Mouse (Mus musculus): ENCODE measurements around the gene C1qbp.

C1qbp gene

DNA sequence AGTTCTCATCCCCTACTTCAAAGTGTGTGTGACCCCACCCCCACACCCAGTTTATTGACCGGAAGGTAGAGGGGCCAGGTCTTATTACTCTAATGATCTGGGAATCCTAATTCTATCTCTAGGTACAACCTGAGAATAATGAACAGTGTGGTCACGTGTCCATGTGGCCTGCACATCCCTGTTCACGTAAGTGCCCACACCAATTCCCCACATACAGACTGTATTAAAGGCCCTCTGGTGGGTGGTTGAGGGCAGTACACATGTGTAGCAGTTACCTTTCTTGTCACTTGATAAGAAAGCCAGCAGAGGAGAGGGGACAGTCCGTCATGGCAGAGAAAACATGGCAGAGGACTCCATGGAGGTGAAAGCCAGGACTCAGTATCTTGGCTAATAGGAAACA, 8.9 kb downstream of the C1qbp start:
- DNase-seq (ENCODE audit: low spot score) = no peak

DNA sequence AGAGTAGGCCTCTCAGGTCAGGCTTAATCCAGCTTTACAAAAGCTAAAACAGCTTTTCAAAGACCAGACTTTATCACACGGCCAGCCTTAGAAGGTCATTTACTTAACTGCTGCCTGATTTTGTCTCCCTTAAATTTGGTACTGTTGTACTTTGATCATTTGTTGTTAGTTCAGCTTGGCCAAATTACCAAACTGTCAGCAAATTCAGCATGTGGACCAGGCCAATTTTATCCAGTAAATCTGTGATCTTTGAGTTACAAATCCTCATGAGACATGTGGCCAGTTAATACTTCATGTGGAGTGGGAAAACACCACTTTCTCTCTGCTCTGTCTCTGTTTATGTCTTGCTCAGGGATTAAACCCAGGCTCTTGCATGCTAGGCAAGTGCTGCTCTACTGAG, 10.2 kb downstream of the C1qbp start:
- DNase-seq (ENCODE audit: low spot score) = no peak

DNA sequence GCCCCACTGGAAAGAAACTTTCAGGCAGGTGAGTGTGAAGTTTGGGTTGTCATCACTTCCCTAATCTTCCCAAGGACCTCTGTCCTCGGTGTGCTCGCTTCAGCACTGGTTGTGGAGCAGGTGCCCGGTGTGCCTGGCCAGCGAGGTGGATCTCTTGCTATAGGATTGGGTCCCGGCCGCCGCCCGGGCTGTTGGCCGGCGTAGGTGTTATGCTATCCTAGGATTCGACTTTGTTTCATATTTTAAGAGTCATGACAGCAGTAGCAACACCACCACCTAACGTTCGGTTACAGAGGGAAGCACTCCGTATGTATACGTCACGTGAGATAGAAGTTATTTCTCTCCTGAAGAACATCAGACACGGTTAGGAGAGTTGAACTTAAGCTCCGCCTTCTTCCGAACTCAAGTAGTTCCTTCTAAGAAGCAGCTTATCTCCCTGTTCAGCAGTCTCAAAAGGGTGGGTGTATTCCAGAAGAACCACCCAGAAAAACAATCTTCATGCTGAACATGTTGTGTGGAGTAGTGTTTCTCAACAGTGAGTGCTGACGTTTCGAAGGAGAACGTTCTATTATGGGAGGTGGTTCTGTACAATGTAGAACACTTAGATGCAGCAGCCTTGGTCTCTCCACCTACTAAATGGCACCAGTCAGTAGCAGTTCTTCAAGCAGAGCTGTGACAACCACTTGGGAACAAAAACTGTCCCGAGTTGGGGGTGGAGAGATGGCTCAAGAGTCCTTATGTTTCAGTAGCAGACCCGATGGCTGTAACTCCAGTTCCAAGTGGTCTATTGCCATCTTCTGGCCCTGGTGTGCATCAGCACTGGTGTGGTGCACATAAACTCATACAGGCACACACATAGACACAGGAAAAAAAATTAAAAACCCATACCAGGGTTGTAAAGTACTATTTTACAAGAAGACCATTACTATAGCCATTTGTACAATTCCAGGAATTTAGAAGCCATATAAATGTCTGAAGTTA, 12.0 kb downstream of the C1qbp start:
- DNase-seq (ENCODE audit: low spot score) = no peak

DNA sequence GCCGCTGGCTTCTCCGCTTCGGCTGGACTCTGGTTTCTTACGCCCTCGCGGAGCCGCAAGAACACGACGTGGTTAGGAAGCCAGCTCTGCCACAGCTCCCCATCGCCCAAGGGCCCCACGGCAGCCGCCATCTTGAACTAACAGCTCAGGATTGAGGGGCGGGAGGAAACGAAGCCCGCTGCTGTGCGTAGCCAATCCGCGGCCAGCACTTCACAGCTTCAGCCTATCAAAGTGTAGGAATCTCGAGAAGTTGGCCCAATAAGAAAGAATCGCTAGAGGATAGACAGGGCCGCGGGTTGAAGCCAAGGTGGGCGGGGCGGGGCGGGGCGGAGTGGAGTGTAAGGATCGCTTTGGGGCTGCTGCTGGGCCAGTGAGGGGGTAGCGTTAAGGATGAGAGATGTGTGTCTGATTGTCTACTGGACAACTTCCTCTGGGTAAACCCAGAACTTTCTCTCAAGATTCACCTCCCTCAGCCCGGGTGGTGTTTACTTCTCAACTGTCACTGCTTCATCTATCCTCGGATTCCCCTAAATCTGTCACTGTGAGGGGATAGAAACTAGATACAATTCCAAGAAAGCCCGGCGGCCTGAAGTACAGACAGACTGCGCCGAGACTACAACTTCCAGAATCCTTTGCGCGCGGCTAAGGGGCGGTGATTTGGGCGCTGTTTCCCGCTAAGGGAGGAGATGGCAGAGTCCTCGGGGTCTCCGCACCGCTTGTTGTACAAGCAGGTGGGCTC, 12.8 kb downstream of the C1qbp start, which contains the start of the genes Nup88 and Rpain:
Nup88 (minus strand) TSS at position 153 of the 739 bp plus-strand sequence.
Rpain (plus strand) TSS at position 393 of the 739 bp plus-strand sequence.
- peak; percentile 80 for DNase-seq (ENCODE audit: low spot score)

DNA sequence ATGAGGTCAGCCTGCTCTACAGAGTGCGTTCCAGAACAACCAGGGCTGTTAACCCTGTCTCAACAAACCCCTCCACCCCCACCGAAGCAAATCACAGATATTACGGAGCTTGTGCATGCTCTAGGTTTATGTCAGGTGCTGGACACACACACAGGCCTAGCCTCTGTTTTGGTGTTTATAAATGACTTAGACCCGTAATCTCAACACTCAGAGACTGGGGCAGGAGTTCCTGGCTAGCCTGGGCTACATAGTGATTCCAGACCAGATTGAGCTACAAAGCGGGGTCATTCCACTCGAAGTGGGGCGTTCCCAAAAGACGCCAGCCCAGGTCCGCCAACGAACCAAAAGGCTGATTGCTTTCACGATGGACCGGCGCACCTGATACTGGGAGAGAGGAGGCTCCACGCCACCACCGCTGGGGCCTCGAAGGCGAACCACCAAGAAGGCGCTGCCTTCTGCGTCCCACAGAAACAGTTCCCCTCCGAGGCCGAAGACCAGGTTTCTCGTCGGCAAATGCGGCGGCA, 13.5 kb downstream of the C1qbp start:
- no peak for DNase-seq (ENCODE audit: low spot score)

DNA sequence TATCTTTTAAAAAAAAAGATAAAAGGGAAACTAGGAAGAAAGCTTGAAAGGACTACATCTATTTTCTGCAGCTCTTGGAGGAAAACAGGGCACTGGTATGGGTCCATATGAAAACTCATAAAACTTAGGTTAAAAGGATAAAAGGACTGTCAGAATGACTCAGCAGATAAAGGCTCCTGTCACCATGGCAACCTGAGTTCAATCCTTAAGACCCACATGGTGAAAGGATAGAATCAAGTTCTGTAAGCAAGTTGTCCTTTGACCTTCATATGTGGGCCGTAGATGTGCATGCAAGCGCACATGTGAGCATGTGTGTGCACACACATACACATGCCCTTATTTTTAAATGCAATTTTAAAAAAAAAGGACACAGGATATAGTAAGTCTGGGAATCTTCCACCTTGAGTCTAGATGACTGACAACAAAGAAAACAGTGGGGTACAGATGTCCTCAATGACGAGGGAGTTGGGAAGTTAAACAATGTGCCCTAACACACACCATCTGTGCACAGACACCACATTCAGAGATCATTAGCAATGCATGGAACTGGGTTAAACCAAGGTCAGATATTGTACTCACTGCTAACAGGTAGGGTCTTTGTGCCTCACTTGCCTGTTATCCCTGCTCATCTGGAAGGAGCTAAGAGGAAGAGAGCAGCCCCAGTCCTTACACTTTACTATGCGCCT, 18.5 kb downstream of the C1qbp start:
- no peak for DNase-seq (ENCODE audit: low spot score)

DNA sequence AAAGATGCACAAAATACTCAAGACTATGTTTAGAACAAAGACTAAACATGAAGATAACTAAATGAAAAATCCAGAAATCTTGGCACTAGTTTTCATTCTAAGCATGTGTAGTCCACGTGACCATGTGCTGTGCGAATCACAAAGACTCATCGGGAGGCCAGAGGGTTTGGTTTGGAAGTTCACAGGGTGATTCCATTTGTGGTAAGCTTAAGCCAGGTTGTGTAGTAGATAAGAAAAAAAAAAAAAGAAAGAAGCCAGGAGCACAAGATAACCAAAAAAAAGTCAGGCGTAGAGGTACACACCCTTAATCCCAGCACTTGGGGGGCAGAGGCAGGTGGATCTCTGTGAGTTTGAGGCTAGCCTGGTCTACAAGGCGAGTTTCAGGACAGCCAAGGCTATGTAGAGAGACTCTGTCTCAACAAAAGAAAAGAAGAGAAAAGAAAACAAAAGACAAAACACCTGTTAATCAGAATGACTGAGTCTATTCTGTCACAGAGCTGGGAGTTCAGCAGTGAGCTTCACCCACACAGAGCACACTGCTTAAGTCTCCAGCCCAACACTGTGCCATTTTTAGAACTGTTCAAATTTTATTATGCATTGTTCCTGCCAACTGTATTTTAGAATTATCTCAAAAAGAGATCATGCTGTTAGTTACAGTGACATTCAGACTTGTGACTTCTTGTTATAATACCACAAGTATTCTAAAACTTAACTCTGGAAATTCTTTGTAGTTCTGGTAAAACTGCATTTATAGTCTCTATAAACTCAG, 21.9 kb downstream of the C1qbp start:
- no peak for DNase-seq (ENCODE audit: low spot score)

DNA sequence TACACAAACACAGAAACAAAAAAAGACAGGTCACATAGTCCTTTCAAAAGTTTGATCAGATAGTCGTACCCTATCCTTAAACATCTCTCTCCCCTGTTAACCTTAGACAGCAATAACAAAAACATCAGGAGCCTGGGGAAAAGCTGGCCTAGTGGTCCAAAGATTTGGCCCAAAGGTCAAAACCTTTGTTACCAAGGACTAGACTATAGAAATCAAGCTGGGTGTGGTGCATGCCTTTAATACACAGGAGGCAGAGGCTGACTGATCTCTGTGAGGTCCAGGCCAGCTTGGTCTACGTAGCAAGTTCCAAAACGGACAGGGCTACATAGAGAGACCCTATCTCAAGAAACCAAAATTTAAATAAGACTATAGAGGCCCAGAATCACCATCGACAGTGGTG, 28.1 kb downstream of the C1qbp start:
- no peak for DNase-seq (ENCODE audit: low spot score)

DNA sequence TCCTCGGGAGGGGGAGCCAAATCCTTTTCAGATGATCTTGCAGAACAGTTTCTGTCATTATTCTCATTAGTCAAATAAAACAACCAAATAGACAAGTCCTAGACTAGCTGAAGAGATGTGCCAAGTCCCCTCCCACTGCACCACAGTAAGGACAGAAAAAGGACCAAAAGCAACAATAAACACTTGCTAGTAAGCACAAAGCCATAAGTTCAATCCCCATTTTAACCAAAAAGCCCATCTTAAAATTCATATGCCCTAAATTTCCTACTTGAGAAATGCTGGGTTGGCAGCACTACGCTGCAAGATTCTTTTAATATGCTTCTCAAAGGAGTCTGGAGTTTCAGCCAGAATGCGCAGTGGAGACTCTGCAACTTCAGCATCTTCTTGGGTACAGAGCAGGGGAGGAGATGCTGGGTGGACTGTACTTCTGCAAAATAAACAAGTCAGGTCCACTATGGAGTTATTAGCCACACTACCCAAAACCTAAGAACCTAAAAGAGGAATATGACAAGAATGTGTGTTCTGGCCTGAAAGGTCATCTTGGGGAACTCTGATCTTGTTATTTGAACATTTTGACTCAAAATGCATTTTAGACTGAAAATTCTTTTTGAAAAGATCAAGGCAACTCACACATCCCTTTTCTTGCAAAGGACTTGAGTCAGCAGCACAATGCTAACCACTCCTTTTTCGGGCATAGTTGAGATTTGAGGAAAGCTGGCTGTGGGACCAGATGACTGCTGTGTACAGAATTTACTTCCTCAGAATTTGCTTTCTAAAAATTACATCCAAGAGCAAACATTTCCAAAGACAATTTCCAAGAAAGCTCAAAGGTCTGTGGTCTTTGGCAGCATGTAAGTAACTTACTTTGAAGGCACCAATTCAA, 37.6 kb downstream of the C1qbp start:
- DNase-seq (ENCODE audit: low spot score) = no peak

DNA sequence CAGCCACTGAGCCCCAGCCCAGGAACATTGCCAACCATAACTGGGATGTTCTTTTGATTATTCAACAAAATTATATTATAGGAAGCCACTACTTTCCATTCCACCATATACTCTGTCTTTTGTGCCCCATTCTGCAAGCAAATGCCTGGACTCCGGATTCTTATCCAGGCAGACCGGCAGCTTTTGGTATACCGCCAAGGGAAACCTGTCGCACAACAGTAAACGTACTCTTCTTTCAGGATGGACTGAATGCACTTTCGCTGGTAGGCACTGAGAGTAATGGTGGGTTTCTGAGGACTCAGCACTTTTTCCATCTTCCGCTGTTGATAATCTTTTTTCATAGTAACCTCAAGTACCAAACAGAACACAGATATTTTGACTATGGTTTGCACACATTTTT, 39.2 kb downstream of the C1qbp start:
- DNase-seq (ENCODE audit: low spot score) = no peak

DNA sequence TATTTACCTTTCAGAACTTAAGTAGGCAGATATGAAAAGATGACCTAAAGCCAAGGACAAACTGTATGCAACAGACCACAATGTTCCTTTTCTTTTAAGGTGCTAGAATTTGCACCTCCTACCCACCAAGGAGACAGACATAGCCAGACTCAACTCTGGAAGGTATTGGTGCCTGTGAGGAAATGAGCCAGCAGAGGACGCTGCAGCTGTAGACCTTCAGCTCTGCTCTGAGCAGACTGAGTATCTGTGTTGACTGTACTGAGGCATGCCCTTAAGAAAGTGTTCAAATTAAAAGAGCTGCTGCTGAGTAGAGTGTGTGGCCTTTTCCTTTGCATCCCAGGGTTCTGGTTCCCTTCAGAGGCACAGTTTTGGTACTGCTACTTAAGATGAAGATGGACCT, 40.2 kb downstream of the C1qbp start:
- DNase-seq (ENCODE audit: low spot score) = no peak

DNA sequence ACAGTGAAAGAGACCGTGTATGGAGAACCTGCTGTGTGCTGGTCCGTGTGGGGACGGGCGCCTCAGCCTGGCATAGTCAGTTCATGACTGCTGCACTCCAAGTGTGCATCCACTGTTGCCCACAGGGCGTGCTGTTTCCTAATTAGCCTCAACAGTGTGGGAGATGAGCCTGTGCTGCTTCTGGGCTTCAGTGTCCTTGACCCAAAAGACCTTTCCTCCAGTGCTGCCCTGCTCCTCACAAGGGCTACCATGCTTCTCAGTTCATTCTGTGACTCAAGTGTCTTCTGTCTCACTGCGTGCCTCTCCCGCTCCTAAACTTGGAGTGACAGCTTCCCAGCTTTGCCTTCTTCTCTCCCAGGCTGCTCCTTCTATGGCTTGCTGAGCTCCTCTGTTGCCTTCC, 47.5 kb downstream of the C1qbp start:
- no peak for DNase-seq (ENCODE audit: low spot score)

DNA sequence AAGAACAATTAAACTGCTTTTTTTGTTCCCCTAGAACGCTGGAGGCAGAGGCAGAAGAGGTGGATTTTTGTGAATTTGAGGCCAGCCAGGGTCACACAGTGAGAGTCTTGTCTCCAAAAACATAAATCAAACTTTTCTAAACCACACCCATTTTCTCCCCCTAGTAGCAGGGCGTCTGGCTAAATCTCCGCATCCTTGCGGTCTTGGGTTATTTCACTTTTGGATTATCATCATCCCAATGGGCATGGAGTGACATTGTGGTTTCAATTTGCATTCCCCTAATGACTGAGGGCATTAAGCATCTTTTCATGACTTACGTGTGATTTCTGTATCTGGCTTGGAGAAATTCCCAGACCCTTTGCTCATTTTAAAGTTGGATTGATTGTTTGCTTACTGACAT, 51.4 kb downstream of the C1qbp start:
- no peak for DNase-seq (ENCODE audit: low spot score)

Data from ovary, postnatal 14 days (tissue).